Mouse (Mus musculus) ES-Bruce4 (cell line): ENCODE data around the gene Yipf1.

ENCODE experiments used
- CTCF ChIP-seq: IDR thresholded peaks from one replicate; pipeline ENCODE4 v1.8.1; 2011; ENCODE audit warnings: low read depth, low read length
- EP300 ChIP-seq: IDR thresholded peaks from 2 replicates; pipeline ENCODE4 v1.6.1; 2011; ENCODE audit warnings: low read depth, low read length; ENCODE audit not compliant: insufficient read depth
- POLR2A ChIP-seq: IDR thresholded peaks from one replicate; pipeline ENCODE4 v1.8.1; 2011; ENCODE audit warnings: low read length; ENCODE audit not compliant: insufficient read depth

- TF ChIP-seq POLR2A (no peak), CTCF (no peak), EP300 (no peak)
Measured at GRCm38 (mm10) chr4:107298071-107298606, 16.0 kb upstream of the Yipf1 start.
